Mouse (Mus musculus) spleen, postnatal 10 days (tissue): Measurements from ENCODE around the gene Olfr1441.

Source experiments
- DNase-seq, 2 experiments: peaks; one replicate each; pipeline ENCODE4 v3.0.0; 2021 to 2022; ENCODE audit warnings: low spot score in 2 of 2

Olfr1441 gene

GRCm38 (mm10) chr19:12417361-12417760 lies at the start of gene Olfr1441:
Olfr1441 (plus strand) TSS chr19:12417433.
- no peak for DNase-seq

DNA sequence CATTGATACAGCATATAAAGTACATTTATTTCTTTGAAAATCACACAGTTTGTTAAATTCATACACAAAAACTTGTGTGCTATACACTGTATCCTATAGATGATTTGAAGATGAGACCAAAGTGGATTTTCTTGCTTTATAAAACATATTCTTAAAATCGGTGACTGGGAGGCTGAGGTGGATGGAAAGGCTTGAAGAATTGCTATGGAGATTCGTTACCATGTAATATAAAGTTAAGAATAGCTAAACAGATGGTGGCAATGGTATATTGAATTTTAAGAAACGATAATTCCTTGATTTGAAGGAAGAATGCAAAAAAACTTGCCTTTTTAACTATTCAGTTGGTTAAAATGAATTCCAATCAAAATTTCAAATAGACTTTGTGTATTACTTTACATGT lies 44.2 kb upstream of the Olfr1441 start:
- DNase-seq: no peak

DNA sequence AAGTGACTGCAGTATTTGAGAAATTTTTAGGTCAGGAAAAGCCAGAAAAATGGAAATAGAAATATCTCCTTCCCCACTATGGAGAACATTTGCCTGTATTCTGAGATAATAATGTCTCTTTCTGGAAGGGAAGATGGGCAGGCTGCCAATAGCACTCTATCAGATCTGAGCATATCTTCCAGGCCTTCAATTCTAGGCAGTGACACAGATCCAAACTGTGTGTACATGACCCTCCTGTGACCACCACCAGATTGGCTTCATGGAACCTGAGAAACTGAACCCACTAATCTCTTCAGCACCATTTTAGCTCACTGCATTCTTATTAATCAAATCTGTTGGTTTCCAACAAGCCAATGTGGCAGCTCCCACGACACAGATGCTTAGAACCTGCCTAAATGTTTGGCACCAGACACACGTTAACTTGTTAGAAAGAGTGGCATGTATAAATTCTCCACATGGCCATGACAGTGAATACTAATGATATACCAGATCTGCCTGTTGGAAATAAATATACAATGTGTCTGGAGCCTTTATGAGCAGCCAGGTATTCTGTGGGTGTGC lies 42.7 kb upstream of the Olfr1441 start:
- no peak for DNase-seq

DNA sequence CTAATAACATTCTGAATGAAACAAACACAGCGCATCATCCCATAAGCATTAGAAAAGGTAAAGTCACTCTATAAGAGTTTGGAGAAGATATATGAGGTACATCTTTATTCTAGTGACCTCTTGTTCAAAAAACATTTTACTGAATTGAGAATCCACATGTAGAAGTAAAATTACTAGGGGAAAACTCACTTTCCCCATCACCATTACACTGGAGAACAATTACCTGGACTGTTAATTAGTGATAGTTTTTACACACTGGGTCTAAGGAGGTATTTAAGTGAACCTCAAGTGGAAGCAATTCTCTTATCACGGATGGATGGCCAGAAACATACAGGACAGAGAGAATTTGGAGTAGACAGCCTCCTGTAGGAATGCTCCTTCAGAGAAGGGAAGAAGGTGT lies 30.3 kb upstream of the Olfr1441 start, which contains the start of gene Olfr1440:
TSS of gene Olfr1440 (plus strand) at position 301 of the 400 bp plus-strand sequence.
- DNase-seq: no peak

DNA sequence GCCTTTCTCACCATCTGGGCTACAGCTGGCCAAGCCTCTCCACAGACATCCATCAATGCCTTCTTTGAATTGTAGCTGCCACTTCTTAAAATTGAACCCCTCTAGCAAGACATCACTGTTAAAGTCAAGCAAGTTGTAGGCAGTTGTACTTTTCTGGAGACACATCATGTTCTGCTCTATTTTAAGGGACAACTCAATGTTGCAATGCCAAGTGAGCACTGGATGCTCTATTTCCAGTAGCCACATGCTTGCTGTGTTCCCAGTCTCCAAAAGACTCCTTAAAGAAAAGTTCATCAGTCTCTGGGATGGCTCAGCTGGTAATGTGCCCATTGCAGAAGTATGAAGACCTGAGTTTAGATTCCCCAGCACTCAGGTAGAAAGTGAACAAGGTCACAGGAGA lies 3.5 kb upstream of the Olfr1441 start:
- no peak for DNase-seq

DNA sequence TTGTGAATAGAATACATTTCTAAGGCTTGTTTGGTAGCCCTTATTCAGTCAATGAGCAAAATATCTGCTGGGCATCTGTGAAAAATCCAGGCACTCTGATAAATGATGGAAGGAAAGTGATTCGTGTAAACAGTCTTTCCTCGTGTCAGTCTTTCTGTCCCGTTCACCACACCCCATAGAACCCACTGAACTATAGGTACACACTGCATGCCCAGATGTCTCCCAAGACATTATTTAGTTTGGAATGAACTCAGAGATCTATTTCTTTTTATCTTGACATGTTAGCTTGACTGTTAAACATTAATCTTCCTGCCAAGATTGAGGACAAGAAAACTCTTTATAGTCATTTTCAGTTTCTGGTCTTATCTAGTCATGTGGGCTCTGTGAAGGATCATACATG lies 1.1 kb downstream of the Olfr1441 start:
- no peak for DNase-seq

GRCm38 (mm10) chr19:12420555-12420954 lies 3.3 kb downstream of the Olfr1441 start:
- no peak for DNase-seq

DNA sequence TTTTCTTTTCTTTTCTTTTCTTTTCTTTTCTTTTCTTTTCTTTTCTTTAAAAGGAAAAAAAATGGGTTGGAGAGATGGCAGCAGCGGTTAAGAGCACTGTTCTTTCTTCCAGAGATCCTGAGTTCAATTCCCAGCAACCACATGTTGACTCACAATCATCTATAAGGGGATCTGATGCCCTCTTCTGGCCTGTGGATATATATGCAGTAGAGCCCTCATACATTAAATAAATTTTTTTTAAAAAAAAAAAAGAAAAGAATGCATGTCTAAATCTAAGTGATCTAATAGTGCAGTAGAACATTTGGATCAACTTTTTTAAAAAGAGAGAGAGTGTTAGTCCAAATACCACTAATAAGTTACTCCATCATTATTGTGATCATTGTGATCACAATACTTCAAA lies 4.4 kb downstream of the Olfr1441 start:
- no peak for DNase-seq

DNA sequence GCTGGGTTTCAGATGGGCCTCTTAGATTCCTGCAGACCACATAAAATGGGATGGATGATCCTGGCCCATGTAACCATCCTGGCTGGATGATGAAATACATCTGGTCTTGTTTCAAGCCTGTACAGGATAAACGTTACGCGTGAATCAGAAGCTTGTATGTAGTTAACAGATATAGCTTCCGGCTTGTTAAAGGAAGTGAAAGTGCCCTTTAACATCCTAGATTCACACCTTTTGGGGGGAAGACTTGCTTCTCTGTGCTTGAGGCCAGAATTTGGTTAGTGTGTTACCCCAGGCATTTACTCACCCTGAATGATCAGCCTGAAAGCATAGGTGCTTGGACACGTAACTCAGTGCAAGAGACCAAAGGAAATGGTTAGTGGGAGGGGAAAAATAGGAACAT lies 9.9 kb downstream of the Olfr1441 start:
- DNase-seq: no peak

DNA sequence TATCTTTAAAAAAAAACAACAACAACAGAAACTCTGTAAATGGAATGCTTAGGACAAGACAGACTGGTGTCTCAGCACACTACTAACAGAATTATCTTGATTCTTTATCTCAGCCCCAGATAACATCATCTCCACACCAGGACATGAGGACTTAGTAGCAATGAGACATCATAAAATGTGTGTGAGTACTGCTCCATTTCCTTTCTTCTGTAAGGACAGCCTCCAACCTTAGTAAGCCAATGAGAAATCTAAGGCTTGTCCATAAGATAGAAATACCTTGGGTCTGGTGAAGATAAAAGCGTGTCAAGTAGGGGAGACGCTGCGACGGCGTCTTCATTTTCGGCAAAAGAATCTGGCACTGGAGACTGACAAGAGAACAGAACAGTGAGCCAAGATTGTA lies 10.4 kb downstream of the Olfr1441 start, which contains the start of gene Pfpl:
TSS of gene Pfpl (plus strand) at position 301 of the 400 bp plus-strand sequence.
- DNase-seq: no peak

DNA sequence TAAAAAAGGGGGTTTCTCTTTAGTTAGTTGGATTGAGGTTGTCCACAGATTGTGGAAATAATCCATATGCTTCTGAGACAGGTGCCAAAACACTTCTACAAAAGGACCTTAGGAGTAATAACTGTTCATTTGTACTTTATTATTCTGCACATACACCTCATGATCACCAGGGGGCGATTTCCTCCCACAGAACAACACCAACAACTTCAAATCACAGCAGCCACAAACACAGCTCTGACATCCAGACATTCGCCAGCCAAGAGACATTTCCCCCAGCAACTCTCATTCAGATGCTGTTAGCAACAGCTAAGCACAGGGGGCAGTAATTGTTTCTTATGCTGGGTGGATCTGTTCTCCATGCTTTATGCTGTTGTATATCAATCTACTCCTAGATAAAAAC lies 15.8 kb downstream of the Olfr1441 start:
- peak in 1 of 2 experiments; percentile 43 for DNase-seq

GRCm38 (mm10) chr19:12435011-12435416 lies 17.8 kb downstream of the Olfr1441 start:
- peak in 1 of 2 experiments; percentile 18 for DNase-seq

DNA sequence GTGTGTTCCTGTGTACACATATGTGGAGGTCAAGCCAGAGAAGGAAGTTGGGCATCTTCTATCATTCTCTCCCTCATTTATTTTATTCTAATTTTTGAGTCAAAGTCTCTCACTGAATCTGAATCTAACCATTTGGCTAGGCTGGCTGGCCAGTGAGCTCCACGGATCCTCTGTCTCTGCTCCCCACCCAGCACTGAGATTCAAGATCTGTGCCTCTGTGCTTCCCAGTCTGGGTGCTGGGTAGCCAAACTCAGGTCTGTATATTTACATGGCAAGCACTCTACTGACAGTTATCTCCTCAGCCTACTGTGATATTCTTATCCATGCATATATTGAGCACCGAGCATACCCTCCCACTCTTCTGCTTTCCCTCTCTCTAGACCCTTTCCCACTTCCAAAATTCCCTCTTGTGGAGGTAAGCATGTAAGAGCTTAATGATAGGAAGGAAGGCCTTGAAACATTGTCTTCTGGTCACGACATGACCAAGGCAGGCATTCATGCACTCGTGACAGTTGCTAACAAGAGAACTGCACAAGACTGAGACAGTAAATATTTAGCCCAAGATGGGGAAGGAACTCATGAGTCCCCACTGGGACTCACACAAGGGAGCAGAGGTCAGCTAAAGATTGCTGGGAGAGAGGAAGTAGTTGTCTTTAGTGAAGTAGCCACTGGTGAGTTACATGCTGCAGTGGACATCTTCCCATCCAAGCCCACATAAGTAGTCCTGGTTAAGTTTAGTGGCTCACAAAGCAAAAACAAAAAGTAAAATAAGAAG lies 18.7 kb downstream of the Olfr1441 start:
- no peak for DNase-seq

GRCm38 (mm10) chr19:12439581-12439980 lies 22.3 kb downstream of the Olfr1441 start:
- no peak for DNase-seq

DNA sequence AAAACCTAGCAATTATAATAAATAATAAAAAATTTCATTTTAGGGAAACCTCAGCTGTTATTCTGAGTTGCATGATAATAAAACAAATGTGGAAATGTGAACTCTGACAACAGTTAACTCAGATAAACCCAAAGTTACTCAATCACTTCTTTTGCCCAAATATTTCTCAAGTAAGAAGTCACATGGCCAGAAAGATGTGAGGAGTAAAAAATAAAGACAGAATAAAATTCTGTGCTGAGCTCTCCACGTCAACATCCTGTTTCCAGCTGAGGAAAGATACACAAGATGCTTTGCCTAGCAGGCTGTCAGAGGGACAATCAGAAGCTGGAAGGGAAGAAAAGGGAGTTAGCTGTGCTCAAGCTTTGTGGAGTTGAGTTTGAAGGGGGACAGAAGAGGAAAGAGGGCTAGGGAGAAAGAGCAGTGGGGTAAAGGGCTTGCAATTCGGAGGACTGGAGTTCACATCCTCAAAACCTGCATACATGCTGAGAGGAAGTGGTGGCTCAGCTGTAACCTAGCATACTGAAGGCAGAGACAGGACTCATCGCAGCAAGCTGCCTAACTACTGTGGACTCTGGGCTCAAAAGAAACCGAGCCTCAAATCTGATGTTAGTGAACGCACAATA lies 23.0 kb downstream of the Olfr1441 start:
- DNase-seq: no peak

DNA sequence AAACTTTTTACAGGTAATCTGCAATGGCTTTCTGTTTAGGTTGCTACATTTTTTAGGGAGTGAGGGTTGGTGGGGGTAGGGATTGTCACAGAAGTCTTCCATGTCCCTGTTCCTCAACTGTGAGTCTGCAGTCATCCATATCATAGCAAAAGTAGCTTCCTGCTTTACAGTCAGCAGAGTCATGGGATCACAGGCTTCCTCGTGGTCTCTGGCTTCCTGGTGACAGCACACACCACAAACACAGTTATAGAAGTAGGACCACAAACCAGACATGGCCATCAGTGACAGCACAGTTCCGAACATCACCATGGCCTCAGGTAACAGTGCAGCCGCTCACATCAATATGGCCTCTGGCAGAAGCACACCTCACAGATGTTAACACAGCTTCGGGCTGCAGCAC lies 25.3 kb downstream of the Olfr1441 start:
- no peak for DNase-seq

DNA sequence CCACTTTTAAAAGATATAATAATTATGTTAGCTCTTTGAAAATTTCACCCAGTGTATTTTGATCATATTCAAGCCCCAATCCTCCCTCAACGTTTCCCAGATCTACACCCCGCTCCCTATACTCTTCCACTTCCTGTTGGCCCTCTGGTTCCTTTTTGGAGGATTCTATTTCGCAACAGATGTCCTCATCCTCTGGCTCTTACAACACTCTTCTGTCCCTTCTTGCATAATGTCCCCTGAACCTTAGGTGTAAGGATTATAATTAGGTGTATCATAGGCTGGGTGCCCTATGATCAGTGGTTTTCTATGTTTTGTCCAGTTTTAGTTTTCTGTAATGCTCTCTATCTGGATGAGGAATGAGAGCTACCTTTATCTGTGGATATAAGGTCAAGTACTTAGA lies 27.8 kb downstream of the Olfr1441 start:
- DNase-seq: no peak

DNA sequence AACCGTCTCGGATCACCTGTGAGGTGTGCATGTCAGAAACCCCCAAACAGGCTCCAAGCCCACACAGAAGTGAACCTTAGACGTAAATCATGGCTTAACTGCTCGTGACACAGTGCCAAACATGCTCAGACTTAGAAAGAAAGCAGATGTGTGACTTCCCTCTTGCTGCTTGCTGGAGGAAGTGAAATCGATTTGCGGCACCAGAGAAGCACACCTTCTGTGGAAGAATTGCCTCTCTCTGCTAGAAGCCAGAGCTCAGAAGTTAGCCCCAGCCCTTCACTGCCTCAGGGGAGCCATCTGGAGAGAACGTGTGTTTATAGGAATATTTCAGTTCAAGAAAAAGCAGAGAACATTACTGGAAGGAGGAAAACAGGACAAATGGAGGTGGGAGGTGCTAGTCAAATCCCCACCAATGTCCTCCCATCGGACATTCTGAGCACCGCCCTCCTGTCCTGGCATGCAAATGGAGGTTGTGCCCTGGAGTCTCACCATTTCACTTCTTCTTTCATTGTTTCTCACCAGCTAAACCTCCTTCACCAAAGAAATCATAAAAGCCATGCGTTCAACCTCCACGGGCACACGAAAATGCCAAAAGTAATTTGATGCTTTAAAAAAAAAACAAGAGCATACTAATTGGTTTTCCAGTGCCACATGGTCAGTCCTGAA lies 40.3 kb downstream of the Olfr1441 start:
- peak in 1 of 2 experiments; percentile 53 for DNase-seq

- DNase-seq: no peak
Observed at GRCm38 (mm10) chr19:12459516-12459915, 42.3 kb downstream of the Olfr1441 start.

GRCm38 (mm10) chr19:12460282-12461249 lies 43.3 kb downstream of the Olfr1441 start, which contains the start of gene Mpeg1:
Mpeg1 (plus strand) TSS chr19:12460779.
- no peak for DNase-seq
